Mouse (Mus musculus) limb, embryonic 15.5 days (tissue): ENCODE results near the gene Pramel6. TPM values are rescaled to one million over a fixed set of nuclear protein-coding genes. Genes with fewer than 3 reads are reported as not detected.
"Not testable (repeated sequence)": the region's sequence is repeated elsewhere in the genome, so short reads cannot be mapped to it uniquely, and the experiment has no call there.

Source experiments
- ATAC-seq: fragments of 200-750 bp; cut with Nextera tagmentation; 2 replicates; pipeline ENCODE4 v1.8.0; 2017; ENCODE audit warnings: low read depth, moderate TSS enrichment; ENCODE audit not compliant: insufficient number of reproducible peaks, low FRiP score, low TSS enrichment
- H3K27ac ChIP-seq: fragments of 300-500 bp; sonication (generic); 2 replicates; pipeline ENCODE4 v1.5.1; 2015; ENCODE audit warnings: moderate library complexity, mild to moderate bottlenecking, inconsistent platforms
- H3K27me3 ChIP-seq: fragments of 300-500 bp; sonication (generic); 2 replicates; pipeline ENCODE4 v1.6.1; 2015; ENCODE audit warnings: inconsistent platforms
- H3K36me3 ChIP-seq: fragments of 300-500 bp; sonication (generic); 2 replicates; pipeline ENCODE4 v1.6.1; 2015; ENCODE audit warnings: inconsistent platforms
- H3K4me1 ChIP-seq: fragments of 300-500 bp; sonication (generic); 2 replicates; pipeline ENCODE4 v1.6.1; 2015; ENCODE audit warnings: inconsistent platforms
- H3K4me2 ChIP-seq: fragments of 300-500 bp; sonication (generic); 2 replicates; pipeline ENCODE4 v1.6.1; 2015; ENCODE audit warnings: mild to moderate bottlenecking, inconsistent platforms
- H3K4me3 ChIP-seq: fragments of 300-500 bp; sonication (generic); 2 replicates; pipeline ENCODE4 v1.5.1; 2015; ENCODE audit warnings: mild to moderate bottlenecking, inconsistent platforms
- H3K9ac ChIP-seq: fragments of 300-500 bp; sonication (generic); 2 replicates; pipeline ENCODE4 v1.6.1; 2015; ENCODE audit warnings: inconsistent platforms
- H3K9me3 ChIP-seq: fragments of 300-500 bp; sonication (generic); 2 replicates; pipeline ENCODE4 v1.6.1; 2016; ENCODE audit warnings: inconsistent platforms
- WGBS: fragments of 180-500 bp; shearing (Covaris S2); methylation state at CpG from one replicate; pipeline ENCODE4 v1.1.7; 2015; 5-methylcytosine and 5-hydroxymethylcytosine counted together
- polyA plus RNA-seq: library from polyadenylated mRNA; unstranded; fragments of >200 nt; fragmentation: Nextera tagmentation; extraction: Ambion mirVana; gene quantifications from 2 replicates; pipeline ENCODE4 v1.2.1, GENCODE M21; 2015

Pramel6 gene
- not detected in 2 replicates for polyA plus RNA-seq

DNA sequence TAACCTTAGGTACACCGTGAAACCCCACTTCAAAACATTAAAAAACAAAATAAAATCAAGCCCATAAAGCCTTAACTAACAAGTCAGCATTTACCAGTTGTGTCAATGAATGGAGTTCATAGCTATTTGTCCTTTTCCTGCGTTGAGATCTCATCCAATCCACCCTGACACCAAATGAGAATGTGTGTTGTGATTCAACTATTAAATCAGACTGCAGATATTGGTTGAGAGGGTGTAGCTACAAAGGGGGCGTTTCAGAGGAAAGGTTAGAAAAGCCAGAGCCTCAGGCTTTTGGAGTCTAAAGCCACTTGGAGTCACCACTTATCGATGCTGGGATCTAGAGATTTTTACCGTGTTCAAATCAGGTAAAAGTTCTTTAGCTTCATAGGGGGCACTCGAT is at the start of gene Pramel6:
Pramel6 (plus strand) TSS at position 301 of the 400 bp plus-strand sequence.
- no peak within 1 kb of the TSS for H3K4me2 ChIP-seq
- no peaks in the 10 kb centered on the region for H3K36me3 ChIP-seq
- no peaks in the 10 kb centered on the region for H3K27me3 ChIP-seq
- no peak within 1 kb of the TSS for H3K9ac ChIP-seq
- no peaks in the 10 kb centered on the region for H3K9me3 ChIP-seq
- 83% methylated on average over 6 of the region's 6 CpGs for WGBS
- H3K4me3 ChIP-seq: no peak within 1 kb of the TSS
- no peak for ATAC-seq
- no peaks in the 10 kb centered on the region for H3K4me1 ChIP-seq
- H3K27ac ChIP-seq: no peak within 1 kb of the TSS

DNA sequence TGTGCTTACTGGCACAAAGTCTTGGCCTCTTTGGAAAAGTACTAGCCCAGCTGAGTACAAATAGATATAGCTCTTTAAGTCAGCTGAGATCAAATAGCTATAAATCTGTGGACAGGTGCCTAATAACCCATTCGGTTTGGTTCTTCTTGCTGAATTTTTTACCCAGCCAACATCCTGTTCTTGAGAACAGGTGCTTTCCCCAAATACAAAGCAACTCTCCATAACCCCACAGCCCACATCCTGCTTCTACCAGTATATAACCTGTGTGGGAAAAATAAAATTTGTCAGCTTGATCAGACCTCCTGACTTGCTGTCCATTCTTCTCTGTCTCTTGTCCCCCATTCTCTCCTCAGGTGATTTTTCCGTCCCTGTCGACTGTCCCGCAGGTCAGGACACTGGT is 44.6 kb upstream of the Pramel6 start:
- H3K27me3 ChIP-seq: no peaks in the 10 kb centered on the region
- ATAC-seq: no peak
- WGBS: 93% methylated on average over 4 of the region's 4 CpGs

DNA sequence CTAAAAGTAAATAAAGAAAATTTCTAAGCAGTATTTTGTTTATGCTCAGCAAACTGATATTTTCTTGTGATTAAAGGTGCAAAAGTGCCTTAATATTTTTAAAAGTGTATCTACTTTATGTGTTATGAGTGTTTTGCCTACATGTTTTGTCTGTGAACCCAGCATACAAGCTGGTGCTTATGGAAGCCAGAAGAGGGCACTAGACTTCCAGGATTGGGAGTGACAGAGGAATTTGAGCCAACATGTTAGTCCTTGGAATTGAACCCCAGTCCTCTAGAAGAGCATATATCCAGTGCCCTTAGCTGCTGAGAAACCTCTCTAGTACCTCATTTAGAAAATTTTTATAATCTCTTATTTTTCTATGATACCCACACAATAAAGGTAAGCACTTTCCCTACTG is 26.2 kb upstream of the Pramel6 start:
- no peak overlapping the region for H3K27ac ChIP-seq
- H3K9me3 ChIP-seq: no peaks in the 10 kb centered on the region
- no peaks in the 10 kb centered on the region for H3K36me3 ChIP-seq
- H3K27me3 ChIP-seq: no peaks in the 10 kb centered on the region
- no peak overlapping the region for H3K4me2 ChIP-seq
- H3K4me1 ChIP-seq: no peaks in the 10 kb centered on the region
- no peak overlapping the region for H3K4me3 ChIP-seq
- no peak for ATAC-seq
- no peak overlapping the region for H3K9ac ChIP-seq

More for the DNA sequence above, 44.6 kb upstream of the Pramel6 start:
- Histone ChIP-seq H3K4me3 (no peak overlapping the region), H3K4me2 (no peak overlapping the region), H3K9me3 (no peaks in the 10 kb centered on the region), H3K9ac (no peak overlapping the region), H3K27ac (no peak overlapping the region), H3K4me1 (no peaks in the 10 kb centered on the region), H3K36me3 (no peaks in the 10 kb centered on the region)

DNA sequence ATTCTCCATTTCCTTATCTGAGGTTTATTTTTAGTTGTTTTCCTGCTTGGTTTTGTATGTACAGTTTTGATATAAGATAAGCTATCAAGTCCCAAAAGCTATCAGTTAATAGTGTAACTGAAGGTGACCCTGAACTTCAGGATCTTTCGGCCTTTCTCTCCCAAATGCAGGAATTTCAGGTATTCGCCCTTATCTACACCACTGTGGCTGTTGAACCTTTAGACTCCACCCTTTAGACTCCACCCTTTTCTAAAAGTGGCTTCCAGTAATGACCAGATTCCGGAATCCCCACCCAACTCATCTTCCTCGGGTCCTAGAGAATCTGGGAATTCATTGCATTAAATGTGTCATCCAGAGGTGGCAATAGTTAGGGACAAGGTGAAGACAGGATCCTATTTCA is 25.2 kb upstream of the Pramel6 start:
- no peak for ATAC-seq
- Histone ChIP-seq H3K27ac (no peak overlapping the region), H3K36me3 (no peaks in the 10 kb centered on the region), H3K27me3 (no peaks in the 10 kb centered on the region), H3K4me3 (no peak overlapping the region), H3K9ac (no peak overlapping the region), H3K4me2 (no peak overlapping the region), H3K4me1 (no peaks in the 10 kb centered on the region), H3K9me3 (no peaks in the 10 kb centered on the region)
- 84% methylated on average over 4 of the region's 4 CpGs for WGBS

DNA sequence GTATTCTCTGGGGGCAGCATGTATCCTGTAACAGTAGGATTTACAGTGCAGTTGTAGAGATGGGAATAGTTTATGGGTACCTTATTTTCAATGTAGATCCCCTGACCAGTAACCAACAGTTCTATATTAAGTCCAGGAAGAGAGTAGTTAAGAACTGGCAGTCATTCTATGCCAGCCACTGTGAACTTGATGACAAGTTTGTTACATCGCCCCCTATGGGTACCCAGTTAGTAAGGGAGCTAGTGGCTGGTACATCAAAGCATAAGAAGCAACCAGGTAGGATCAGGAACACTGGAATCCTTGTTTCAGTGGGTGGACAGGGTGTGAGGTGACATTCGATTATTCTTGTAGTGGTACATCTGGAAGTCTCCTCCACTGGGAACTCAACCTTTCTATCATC is 24.1 kb upstream of the Pramel6 start:
- Histone ChIP-seq H3K4me3 (no peak overlapping the region), H3K36me3 (no peaks in the 10 kb centered on the region), H3K27ac (no peak overlapping the region), H3K9me3 (no peaks in the 10 kb centered on the region), H3K9ac (no peak overlapping the region), H3K4me2 (no peak overlapping the region), H3K27me3 (no peaks in the 10 kb centered on the region), H3K4me1 (no peaks in the 10 kb centered on the region)
- ATAC-seq: no peak
- WGBS: 72% methylated on average over 2 of the region's 2 CpGs

DNA sequence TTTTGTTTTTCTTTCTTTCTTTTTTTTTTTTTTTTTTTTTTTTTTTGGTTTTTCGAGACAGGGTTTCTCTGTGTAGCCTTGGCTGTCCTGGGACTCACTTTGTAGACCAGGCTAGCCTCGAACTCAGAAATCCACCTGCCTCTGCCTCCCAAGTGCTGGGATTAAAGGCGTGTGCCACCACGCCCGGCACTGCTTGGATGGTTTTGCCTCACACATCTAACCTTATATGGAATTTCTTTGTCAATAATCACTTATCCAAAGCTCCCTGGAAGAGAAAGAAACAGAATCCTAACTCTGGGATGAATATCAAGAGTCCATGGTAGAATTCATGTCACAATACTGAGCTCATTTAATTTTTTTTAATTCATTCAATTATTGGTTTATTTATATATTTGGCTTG is 9.4 kb upstream of the Pramel6 start, which contains the start of gene Pramel7:
Pramel7 (minus strand) TSS at position 101 of the 400 bp plus-strand sequence.
- not testable (repeated sequence) for H3K27me3 ChIP-seq, H3K4me3 ChIP-seq, H3K36me3 ChIP-seq, H3K9me3 ChIP-seq, H3K27ac ChIP-seq, H3K9ac ChIP-seq, H3K4me1 ChIP-seq, H3K4me2 ChIP-seq, ATAC-seq
- WGBS: 80% methylated on average over 4 of the region's 5 CpGs

DNA sequence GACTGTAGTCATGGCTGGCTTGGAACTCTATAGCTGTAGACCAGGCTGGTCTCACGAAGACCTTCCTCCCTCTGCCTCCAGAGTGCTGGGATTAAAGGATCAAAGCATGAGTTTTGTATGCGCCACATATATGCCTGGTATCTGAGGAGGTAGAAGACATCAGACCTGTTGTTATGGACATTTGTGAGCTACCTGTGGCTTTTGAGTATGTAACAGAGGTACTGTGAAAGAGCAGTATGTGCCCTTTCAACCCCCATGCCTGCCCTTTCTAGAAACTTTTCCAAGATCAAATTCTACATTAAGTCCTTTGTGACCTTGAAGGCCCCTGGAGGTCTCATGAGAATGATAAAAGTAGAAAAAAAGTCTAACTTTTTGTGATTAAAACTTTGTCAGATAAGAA is 8.7 kb downstream of the Pramel6 start:
- H3K27ac ChIP-seq: no peak overlapping the region
- no peak for ATAC-seq
- H3K36me3 ChIP-seq: no peaks in the 10 kb centered on the region
- no peak overlapping the region for H3K4me2 ChIP-seq
- H3K9me3 ChIP-seq: no peaks in the 10 kb centered on the region
- 80% methylated on average over 2 of the region's 2 CpGs for WGBS
- H3K4me1 ChIP-seq: no peaks in the 10 kb centered on the region
- no peak overlapping the region for H3K9ac ChIP-seq
- H3K27me3 ChIP-seq: no peaks in the 10 kb centered on the region
- H3K4me3 ChIP-seq: no peak overlapping the region

DNA sequence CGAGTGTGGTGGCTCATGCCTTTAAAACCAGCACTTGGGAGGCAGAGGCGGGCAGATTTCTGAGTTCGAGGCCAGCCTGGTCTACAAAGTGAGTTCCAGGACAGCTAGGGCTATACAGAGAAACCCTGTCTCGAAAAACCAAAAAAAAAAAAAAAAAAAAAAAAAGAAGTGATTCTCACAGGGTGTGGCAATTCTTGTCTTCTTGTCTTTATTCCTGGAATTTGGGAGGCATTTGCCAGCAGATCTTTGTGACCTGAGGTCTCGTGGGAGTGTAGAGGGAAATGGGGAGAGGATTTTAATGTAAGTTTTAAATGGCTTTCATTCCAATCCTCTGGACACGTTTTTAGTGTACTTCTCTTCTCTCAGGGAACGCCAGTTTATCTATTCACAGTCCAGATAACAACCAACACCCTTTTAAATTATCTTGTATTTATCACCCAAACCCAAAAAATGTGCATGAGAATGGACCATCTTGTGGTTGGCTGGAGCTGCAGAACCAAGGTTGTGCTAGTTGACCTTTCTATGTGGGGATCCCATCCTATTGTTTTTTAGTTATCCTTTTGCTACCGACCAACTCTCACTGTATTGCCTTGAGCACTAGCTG is 9.2 kb downstream of the Pramel6 start:
- Histone ChIP-seq H3K27me3 (no peaks in the 10 kb centered on the region), H3K36me3 (no peaks in the 10 kb centered on the region), H3K27ac (no peak overlapping the region), H3K9ac (no peak overlapping the region), H3K9me3 (no peaks in the 10 kb centered on the region), H3K4me2 (no peak overlapping the region), H3K4me3 (no peak overlapping the region), H3K4me1 (no peaks in the 10 kb centered on the region)
- no peak for ATAC-seq
- 80% methylated on average over 8 of the region's 8 CpGs for WGBS

DNA sequence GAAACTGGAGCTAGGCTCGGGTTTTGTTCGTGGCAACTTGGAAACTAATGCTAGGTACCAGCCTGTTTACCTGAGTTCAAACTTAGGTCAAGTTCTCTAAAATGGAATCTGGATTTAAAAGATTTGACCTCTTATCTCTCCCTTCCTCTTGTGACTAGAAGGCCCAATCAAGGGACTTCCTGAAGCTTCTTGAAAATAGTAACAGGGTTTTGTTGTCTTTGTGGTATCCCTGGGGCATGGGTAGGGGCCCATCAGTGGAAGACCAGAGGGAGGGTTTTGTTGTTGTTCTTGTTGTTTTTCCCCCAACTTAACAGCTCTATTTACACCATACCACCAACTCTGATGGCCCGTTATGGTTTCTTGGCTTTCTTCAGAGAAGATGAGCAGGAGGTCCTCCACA is 10.2 kb downstream of the Pramel6 start:
- H3K36me3 ChIP-seq: no peaks in the 10 kb centered on the region
- H3K9me3 ChIP-seq: no peaks in the 10 kb centered on the region
- no peak overlapping the region for H3K27ac ChIP-seq
- WGBS: 70% methylated on average over 3 of the region's 3 CpGs
- no peak for ATAC-seq
- H3K27me3 ChIP-seq: no peaks in the 10 kb centered on the region
- H3K9ac ChIP-seq: no peak overlapping the region
- H3K4me3 ChIP-seq: no peak overlapping the region
- H3K4me2 ChIP-seq: no peak overlapping the region
- H3K4me1 ChIP-seq: no peaks in the 10 kb centered on the region

DNA sequence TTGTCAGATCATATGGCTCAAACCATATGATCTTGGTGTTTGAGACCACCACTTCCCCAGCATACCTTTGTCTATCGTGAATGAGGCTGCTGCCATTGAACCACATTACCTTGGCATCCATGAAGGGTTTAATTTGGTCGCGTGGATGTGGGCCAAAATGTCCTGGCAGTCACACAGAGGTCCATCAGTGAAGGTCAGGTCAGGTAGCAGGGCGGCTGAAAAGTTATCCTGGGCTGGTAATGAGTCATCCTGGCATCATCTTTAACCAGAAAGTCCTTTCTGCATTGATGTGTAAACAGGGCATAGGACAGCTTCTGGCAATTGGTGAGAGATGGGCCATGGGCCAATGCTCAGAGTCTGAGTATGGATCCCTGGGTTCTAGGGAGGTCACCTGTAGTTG is 14.3 kb downstream of the Pramel6 start:
- no peaks in the 10 kb centered on the region for H3K9me3 ChIP-seq
- WGBS: 85% methylated on average over 4 of the region's 4 CpGs

DNA sequence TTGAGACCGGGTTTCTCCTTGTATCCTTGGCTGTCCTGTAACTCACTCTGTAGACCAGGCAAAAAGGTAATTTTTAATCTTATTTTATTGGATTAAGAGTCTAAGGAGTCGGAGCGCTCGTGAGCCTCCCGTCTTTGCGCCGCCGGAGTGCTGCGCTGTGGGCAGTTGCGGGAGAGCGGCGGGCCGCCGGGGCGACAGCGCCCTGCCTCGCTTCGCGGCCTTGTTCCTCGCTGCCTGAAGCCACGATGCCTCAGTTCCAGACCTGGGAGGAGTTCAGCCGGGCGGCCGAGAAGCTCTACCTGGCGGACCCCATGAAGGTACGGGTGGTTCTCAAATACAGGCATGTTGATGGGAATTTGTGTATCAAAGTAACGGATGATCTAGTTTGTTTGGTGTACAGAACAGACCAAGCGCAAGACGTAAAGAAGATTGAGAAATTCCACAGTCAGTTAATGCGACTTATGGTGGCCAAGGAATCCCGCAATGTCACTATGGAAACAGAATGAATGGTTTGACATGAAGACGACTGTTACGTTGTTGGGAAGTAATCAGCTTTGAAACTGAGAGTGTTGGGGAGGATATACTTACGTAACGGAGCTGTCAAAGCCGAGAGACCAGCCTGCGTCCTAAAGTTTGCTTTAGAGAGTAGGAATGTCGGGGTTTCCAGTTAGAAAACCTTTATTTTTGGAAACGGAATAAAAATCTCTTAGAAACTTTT is 19.7 kb downstream of the Pramel6 start:
- not testable (repeated sequence) for H3K9ac ChIP-seq, H3K27ac ChIP-seq, H3K4me3 ChIP-seq, H3K9me3 ChIP-seq, H3K4me2 ChIP-seq, H3K27me3 ChIP-seq, H3K36me3 ChIP-seq, ATAC-seq, H3K4me1 ChIP-seq
- 36% methylated on average over 39 of the region's 39 CpGs for WGBS

More for the DNA sequence above, 14.3 kb downstream of the Pramel6 start:
- Histone ChIP-seq H3K27ac (no peak overlapping the region), H3K4me3 (no peak overlapping the region), H3K27me3 (no peaks in the 10 kb centered on the region), H3K36me3 (no peaks in the 10 kb centered on the region), H3K9ac (no peak overlapping the region), H3K4me2 (no peak overlapping the region), H3K4me1 (no peaks in the 10 kb centered on the region)
- ATAC-seq: no peak

DNA sequence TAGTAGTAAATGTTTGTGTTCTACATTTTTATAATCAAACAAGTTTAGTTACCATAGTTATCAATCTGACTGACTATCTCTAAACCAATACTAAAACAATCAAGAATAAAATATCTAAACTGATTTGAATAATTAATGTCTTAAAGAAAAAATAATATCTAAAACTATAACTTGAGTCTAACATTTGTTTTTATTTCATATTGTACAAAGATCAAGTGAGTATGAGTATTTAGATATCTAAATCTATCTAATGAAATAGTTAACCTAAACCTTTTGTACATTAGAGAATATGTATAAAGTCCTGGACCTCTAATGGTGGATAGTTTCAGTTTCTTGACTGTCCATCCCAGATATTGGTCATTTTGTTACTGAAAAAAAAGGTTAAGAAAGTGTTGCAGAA is 25.1 kb downstream of the Pramel6 start, which contains the start of gene Olfr153:
Olfr153 (plus strand) TSS at position 301 of the 400 bp plus-strand sequence.
- Histone ChIP-seq H3K36me3 (no peaks in the 10 kb centered on the region), H3K4me1 (no peaks in the 10 kb centered on the region), H3K27me3 (no peaks in the 10 kb centered on the region), H3K4me2 (no peak within 1 kb of the TSS), H3K9ac (no peak within 1 kb of the TSS), H3K27ac (no peak within 1 kb of the TSS), H3K4me3 (no peak within 1 kb of the TSS), H3K9me3 (no peaks in the 10 kb centered on the region)
- ATAC-seq: no peak
